Mouse (Mus musculus): Measurements from ENCODE around the gene Ddost. TPM values are rescaled to one million over a fixed set of nuclear protein-coding genes. Genes with fewer than 3 reads are reported as not detected.

Ddost gene
- polyA plus RNA-seq, 1 experiment from 2014 or later = 379 TPM

- Histone ChIP-seq H3K27me3 (ENCODE audit: insufficient read depth, low read length) (no peaks in the 10 kb centered on the region), H3K9ac (no peak overlapping the region), H3K9me3 (ENCODE audit: low read depth, low read length) (no peaks in the 10 kb centered on the region), H3K36me3 (ENCODE audit: insufficient read depth) (no peaks in the 10 kb centered on the region), H3K4me2 (no peak overlapping the region), H3K4me1 (ENCODE audit: insufficient read depth) (no peaks in the 10 kb centered on the region), H3K27ac (ENCODE audit: low read depth) (no peak overlapping the region), H3K4me3 (ENCODE audit: low read depth, low read length) (no peak overlapping the region)
- TF ChIP-seq CTCF (IDR thresholded peaks at IDR 0.05; ENCODE audit: low read depth) = no peak
- DNase-seq (peak; percentile 55), ATAC-seq (ENCODE audit: insufficient read depth) (no peak)
- WGBS = 71% methylated on average over 9 of the region's 9 CpGs
Observed at GRCm38 (mm10) chr4:138344891-138345545, 40.5 kb downstream of the Ddost start.

GRCm38 (mm10) chr4:138347280-138347679, 42.8 kb downstream of the Ddost start:
- Histone ChIP-seq H3K4me3 (ENCODE audit: low read depth, low read length) (no peak overlapping the region), H3K9ac (no peak overlapping the region), H3K27ac (ENCODE audit: low read depth) (no peak overlapping the region), H3K4me1 (ENCODE audit: insufficient read depth) (no peaks in the 10 kb centered on the region), H3K27me3 (ENCODE audit: insufficient read depth, low read length) (no peaks in the 10 kb centered on the region), H3K9me3 (ENCODE audit: low read depth, low read length) (no peaks in the 10 kb centered on the region), H3K36me3 (ENCODE audit: insufficient read depth) (no peaks in the 10 kb centered on the region), H3K4me2 (no peak overlapping the region)
- TF ChIP-seq CTCF (IDR thresholded peaks at IDR 0.05; ENCODE audit: low read depth) = no peak
- ATAC-seq (ENCODE audit: insufficient read depth) (no peak), DNase-seq (no peak)
- 72% methylated on average over 1 of the region's 1 CpGs for WGBS

GRCm38 (mm10) chr4:138348716-138349115, 44.2 kb downstream of the Ddost start:
- WGBS = 66% methylated on average over 7 of the region's 7 CpGs
- ATAC-seq (ENCODE audit: insufficient read depth) (no peak), DNase-seq (no peak)
- Histone ChIP-seq H3K27ac (ENCODE audit: low read depth) (no peak overlapping the region), H3K36me3 (ENCODE audit: insufficient read depth) (no peaks in the 10 kb centered on the region), H3K9ac (no peak overlapping the region), H3K4me1 (ENCODE audit: insufficient read depth) (no peaks in the 10 kb centered on the region), H3K27me3 (ENCODE audit: insufficient read depth, low read length) (no peaks in the 10 kb centered on the region), H3K4me2 (no peak overlapping the region), H3K4me3 (ENCODE audit: low read depth, low read length) (no peak overlapping the region), H3K9me3 (ENCODE audit: low read depth, low read length) (no peaks in the 10 kb centered on the region)
- no peak for TF ChIP-seq CTCF (IDR thresholded peaks at IDR 0.05; ENCODE audit: low read depth)

DNA sequence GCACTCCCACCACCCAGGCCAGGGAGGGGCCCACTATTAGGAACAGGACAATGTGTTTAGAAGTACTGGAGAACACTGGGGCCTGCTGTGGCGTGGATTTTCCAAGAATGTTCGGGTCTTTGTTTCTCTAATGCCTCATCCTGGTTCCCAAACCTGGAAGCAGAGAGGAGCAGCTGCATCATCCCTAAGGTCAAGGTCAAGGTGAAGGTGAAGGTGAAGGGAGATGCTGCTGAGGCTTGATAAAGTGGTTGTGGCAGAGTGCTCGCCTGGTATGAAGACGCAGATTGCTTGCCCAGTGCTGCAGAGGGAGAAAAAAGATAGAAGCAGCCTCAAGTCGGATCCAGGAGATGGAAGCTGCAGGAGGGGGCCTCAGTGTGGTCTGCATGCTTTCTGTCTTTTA, 47.3 kb downstream of the Ddost start:
- Histone ChIP-seq H3K4me2 (no peak overlapping the region), H3K4me3 (ENCODE audit: low read depth, low read length) (no peak overlapping the region), H3K4me1 (ENCODE audit: insufficient read depth) (no peaks in the 10 kb centered on the region), H3K27ac (ENCODE audit: low read depth) (no peak overlapping the region), H3K9ac (no peak overlapping the region), H3K9me3 (ENCODE audit: low read depth, low read length) (no peaks in the 10 kb centered on the region), H3K27me3 (ENCODE audit: insufficient read depth, low read length) (no peaks in the 10 kb centered on the region), H3K36me3 (ENCODE audit: insufficient read depth) (no peaks in the 10 kb centered on the region)
- ATAC-seq (ENCODE audit: insufficient read depth) (no peak), DNase-seq (no peak)
- TF ChIP-seq CTCF (IDR thresholded peaks at IDR 0.05; ENCODE audit: low read depth) = no peak
- WGBS = 78% methylated on average over 5 of the region's 5 CpGs

GRCm38 (mm10) chr4:138352692-138353091, 48.2 kb downstream of the Ddost start:
- H3K4me2 ChIP-seq = no peak overlapping the region
- no peak overlapping the region for H3K9ac ChIP-seq
- no peaks in the 10 kb centered on the region for H3K36me3 ChIP-seq (ENCODE audit: insufficient read depth)
- WGBS = 83% methylated on average over 6 of the region's 6 CpGs
- no peak overlapping the region for H3K27ac ChIP-seq (ENCODE audit: low read depth)
- no peaks in the 10 kb centered on the region for H3K4me1 ChIP-seq (ENCODE audit: insufficient read depth)
- H3K4me3 ChIP-seq (ENCODE audit: low read depth, low read length) = no peak overlapping the region
- no peak for TF ChIP-seq CTCF (IDR thresholded peaks at IDR 0.05; ENCODE audit: low read depth)
- H3K9me3 ChIP-seq (ENCODE audit: low read depth, low read length) = no peaks in the 10 kb centered on the region
- H3K27me3 ChIP-seq (ENCODE audit: insufficient read depth, low read length) = no peaks in the 10 kb centered on the region
- ATAC-seq (ENCODE audit: insufficient read depth) (no peak), DNase-seq (no peak)

GRCm38 (mm10) chr4:138353438-138354171, 49.1 kb downstream of the Ddost start:
- ATAC-seq (ENCODE audit: insufficient read depth) (no peak), DNase-seq (no peak)
- Histone ChIP-seq H3K27ac (ENCODE audit: low read depth) (no peak overlapping the region), H3K9me3 (ENCODE audit: low read depth, low read length) (no peaks in the 10 kb centered on the region), H3K4me1 (ENCODE audit: insufficient read depth) (no peaks in the 10 kb centered on the region), H3K4me2 (no peak overlapping the region), H3K9ac (no peak overlapping the region), H3K27me3 (ENCODE audit: insufficient read depth, low read length) (no peaks in the 10 kb centered on the region), H3K4me3 (ENCODE audit: low read depth, low read length) (no peak overlapping the region), H3K36me3 (ENCODE audit: insufficient read depth) (no peaks in the 10 kb centered on the region)
- 67% methylated on average over 10 of the region's 10 CpGs for WGBS
- TF ChIP-seq CTCF (IDR thresholded peaks at IDR 0.05; ENCODE audit: low read depth) = no peak

- Histone ChIP-seq H3K9me3 (ENCODE audit: low read depth, low read length) (no peaks in the 10 kb centered on the region), H3K27me3 (ENCODE audit: insufficient read depth, low read length) (no peaks in the 10 kb centered on the region), H3K4me3 (ENCODE audit: low read depth, low read length) (no peak overlapping the region), H3K4me1 (ENCODE audit: insufficient read depth) (no peaks in the 10 kb centered on the region), H3K27ac (ENCODE audit: low read depth) (no peak overlapping the region), H3K4me2 (no peak overlapping the region), H3K9ac (no peak overlapping the region), H3K36me3 (ENCODE audit: insufficient read depth) (no peaks in the 10 kb centered on the region)
- ATAC-seq (ENCODE audit: insufficient read depth) = no peak
- DNase-seq = no peak
- TF ChIP-seq CTCF (IDR thresholded peaks at IDR 0.05; ENCODE audit: low read depth) = no peak
- 80% methylated on average over 2 of the region's 2 CpGs for WGBS
Observed at GRCm38 (mm10) chr4:138355496-138355895, 51.0 kb downstream of the Ddost start.
